Mouse (Mus musculus) stomach, postnatal 0 days (tissue): ENCODE measurements around the gene Ide.

Source experiments
- CTCF ChIP-seq: IDR thresholded peaks from 2 replicates; pipeline ENCODE4 v1.5.1; 2016; ENCODE audit warnings: antibody characterized with exemption, low read depth, mild to moderate bottlenecking, moderate library complexity
- EP300 ChIP-seq: optimal IDR thresholded peaks from 2 replicates; pipeline ENCODE3; 2016; ENCODE audit warnings: antibody characterized with exemption

GRCm38 (mm10) chr19:37323566-37323965 lies 14.1 kb downstream of the Ide start:
- TF ChIP-seq CTCF = no peak
- TF ChIP-seq EP300 = no peak
